Mouse (Mus musculus): ENCODE measurements around the gene Zbtb3.

GRCm38 (mm10) chr19:8798947-8799315 lies 3.4 kb upstream of the Zbtb3 start:
- TF ChIP-seq POLR2A (IDR thresholded peaks at IDR 0.05; ENCODE audit: low read depth, low read length), result no peak
- no peak for TF ChIP-seq CTCF (conservative IDR thresholded peaks at IDR 0.05; ENCODE audit: insufficient read depth, insufficient read length, low read depth, low read length)

All from kidney, adult 2 months (tissue).